Mouse (Mus musculus): ENCODE data around the gene Pank3. TPM values are rescaled to one million over a fixed set of nuclear protein-coding genes. Genes with fewer than 3 reads are reported as not detected.
A peak's percentile ranks its signal among the peaks of the same experiment; 100 is the strongest.
"Not testable (repeated sequence)": the region's sequence is repeated elsewhere in the genome, so short reads cannot be mapped to it uniquely, and the experiment has no call there.

Pank3 gene
- polyA plus RNA-seq, 1 experiment from 2014 or later = 12.0 TPM

DNA sequence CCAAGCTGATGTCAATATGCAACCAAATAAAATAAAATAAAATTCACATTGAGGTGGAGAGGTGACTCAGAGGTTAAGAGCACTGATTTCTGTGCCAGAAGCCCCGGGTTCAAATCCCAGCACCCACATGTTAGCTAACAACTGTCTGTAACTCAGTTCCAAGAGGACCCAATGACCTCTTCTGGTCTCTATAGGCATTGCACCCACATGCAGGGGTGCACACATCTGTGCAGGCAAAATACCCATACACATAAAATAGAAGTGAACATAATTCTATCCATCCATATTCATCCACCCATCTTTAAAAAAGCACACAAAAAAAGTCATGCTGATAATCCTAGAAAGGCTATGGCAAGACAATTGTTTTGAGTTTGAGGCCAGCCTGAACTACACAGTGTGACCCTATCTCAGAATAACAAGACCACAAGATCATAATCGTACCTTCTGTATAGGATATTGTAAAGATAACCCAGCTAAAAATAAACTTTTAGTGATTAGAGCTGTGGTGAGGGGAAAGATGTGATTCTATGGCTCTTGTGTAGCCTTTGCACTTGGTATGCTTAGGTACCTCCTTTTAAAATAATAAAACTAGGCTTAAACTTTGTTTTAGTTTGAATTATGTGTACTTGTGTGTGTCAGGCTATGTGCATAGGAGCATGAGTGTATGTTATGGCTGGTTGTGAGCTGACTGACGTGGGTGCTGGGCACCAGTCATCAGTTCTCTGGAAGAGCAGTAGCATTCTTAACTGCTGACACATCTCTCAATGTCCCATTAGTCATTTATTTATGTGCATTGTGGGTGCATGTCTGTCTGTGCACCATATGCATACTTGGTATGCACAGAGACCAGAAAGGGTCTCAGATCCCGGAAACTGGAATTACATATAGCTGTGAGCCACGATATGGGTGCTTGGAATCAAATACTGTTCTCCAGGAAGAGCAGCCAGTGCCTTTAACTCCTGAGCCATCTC is 68.2 kb downstream of the Pank3 start:
- H3K4me2 ChIP-seq (replicated peaks; ENCODE audit: low read depth, low read length) = peak overlapping the region; percentile 66
- no peak overlapping the region for H3K27ac ChIP-seq (ENCODE audit: low read length)
- H3K36me3 ChIP-seq (ENCODE audit: insufficient read depth, low read length) = no peaks in the 10 kb centered on the region; the same call in 1 of the 2 replicates
- no peaks in the 10 kb centered on the region for H3K9me3 ChIP-seq (ENCODE audit: low read length)
- no peak overlapping the region for H3K9ac ChIP-seq (replicated peaks; ENCODE audit: low read length)
- no peaks in the 10 kb centered on the region for H3K27me3 ChIP-seq (ENCODE audit: insufficient read depth, low read length)
- H3K4me3 ChIP-seq (ENCODE audit: low read length) = peak overlapping the region; percentile 45; the same call in 1 of the 2 replicates
- WGBS = 82% methylated on average over 5 of the region's 5 CpGs
- ATAC-seq (ENCODE audit: low FRiP score, low TSS enrichment) = no peak
- peaks cover 15% of the 10 kb centered on the region for H3K4me1 ChIP-seq (ENCODE audit: insufficient read depth, low read length)

DNA sequence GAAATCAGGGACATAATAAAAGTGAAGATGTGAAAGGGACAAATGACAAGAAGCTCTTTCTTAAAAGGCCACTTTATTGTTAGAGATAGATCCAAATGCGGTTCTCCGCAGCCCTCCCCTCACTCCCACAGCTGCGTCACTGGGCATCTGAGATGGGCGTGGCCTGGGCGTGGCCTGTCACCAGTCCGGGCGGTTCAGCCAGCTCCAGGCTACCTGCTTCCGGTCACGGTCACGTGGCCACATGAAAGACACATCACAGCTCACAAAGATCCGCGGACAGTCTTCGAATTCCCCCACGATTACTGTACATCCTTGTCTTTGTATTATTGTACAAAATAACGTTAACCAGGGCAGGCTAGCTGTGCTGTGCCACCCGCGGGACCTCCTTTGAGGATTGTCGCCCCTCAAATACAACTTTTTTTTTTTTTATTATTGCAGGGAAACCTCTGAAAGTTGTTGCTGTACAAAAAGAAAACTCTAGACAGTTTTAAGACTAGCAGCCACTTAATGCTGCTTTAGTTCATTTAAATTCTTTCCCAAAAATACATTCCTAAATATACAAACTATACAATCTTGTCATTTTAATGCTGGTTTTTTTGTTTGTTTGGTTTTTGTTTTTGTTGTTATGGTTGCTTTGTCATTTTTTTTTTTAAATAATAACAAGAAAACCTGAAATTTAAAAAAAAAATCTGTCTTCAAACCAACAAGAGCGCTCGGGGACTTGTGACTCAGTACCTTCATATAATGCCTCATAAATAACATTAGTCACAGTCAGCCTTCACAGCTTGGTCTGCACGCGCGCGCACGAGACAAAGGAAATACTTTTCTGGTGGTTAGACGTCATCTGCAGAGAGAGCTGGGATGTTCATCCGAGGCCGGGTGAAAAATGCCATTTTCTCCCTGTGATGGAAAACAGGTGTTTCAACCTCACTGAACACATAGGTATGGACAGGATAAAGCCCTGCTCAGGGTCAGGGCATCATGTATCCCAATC is 69.4 kb downstream of the Pank3 start:
- Histone ChIP-seq H3K4me2 (replicated peaks; ENCODE audit: low read depth, low read length) (peak overlapping the region; percentile 66), H3K4me1 (ENCODE audit: insufficient read depth, low read length) (peaks cover 6% of the 10 kb centered on the region), H3K36me3 (ENCODE audit: insufficient read depth, low read length) (peaks cover 5% of the 10 kb centered on the region; the same call in 1 of the 2 replicates), H3K27me3 (ENCODE audit: insufficient read depth, low read length) (no peaks in the 10 kb centered on the region), H3K27ac (ENCODE audit: low read length) (0 out of 2 replicates have a peak overlapping the region, but pooled peaks have one; percentile 25), H3K9me3 (ENCODE audit: low read length) (no peaks in the 10 kb centered on the region), H3K9ac (replicated peaks; ENCODE audit: low read length) (peak overlapping the region; percentile 68), H3K4me3 (ENCODE audit: low read length) (peak overlapping the region; percentile 45)
- ATAC-seq (ENCODE audit: low FRiP score, low TSS enrichment) = peak; percentile 88
- WGBS = 16% methylated on average over 28 of the region's 28 CpGs

DNA sequence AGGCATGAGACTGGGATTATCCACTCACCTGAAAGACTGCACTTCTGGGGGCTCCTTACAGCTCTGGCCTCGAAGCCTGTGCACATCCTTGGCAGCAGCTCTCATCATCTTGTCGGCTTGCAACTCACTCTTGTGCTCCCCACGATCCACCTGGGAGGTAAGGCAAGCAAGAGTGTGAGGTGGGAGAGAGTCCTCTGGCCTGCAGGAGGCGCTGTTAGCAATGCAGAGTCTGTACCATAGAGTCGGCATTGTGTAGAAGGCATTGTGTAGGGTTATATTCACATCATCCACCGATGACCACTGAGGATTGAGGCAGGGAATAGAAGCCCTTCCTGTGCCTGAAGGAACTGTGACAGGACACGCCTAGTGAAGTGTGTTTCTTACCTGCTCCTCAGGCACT is 71.0 kb downstream of the Pank3 start:
- no peak overlapping the region for H3K27ac ChIP-seq (ENCODE audit: low read length)
- H3K9me3 ChIP-seq (ENCODE audit: low read length) = no peaks in the 10 kb centered on the region
- H3K4me2 ChIP-seq (replicated peaks; ENCODE audit: low read depth, low read length) = no peak overlapping the region
- ATAC-seq (ENCODE audit: low FRiP score, low TSS enrichment) = no peak
- H3K4me1 ChIP-seq (ENCODE audit: insufficient read depth, low read length) = peaks cover 5% of the 10 kb centered on the region; the same call in 1 of the 2 replicates
- peaks cover 6% of the 10 kb centered on the region; the same call in 1 of the 2 replicates for H3K36me3 ChIP-seq (ENCODE audit: insufficient read depth, low read length)
- 83% methylated on average over 7 of the region's 7 CpGs for WGBS
- H3K9ac ChIP-seq (replicated peaks; ENCODE audit: low read length) = no peak overlapping the region
- H3K27me3 ChIP-seq (ENCODE audit: insufficient read depth, low read length) = no peaks in the 10 kb centered on the region
- H3K4me3 ChIP-seq (ENCODE audit: low read length) = no peak overlapping the region

DNA sequence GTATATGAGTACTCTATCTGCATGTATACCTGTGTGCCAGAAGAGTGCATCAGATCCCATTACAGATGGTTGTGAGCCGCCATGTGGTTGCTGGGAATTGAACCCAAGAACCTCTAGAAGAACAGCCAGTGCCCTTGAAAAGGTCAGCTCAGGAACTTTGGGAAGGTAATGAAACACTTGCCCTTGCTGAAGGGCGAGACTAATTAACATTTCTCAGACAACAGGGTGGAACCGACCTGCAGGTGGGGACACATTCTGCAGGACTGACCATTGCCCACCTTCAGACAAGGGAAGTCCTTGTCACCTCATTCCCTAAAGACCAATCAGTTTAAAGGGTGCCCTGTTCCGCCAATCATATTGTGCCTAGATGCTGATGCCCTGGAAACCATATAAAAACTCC is 71.5 kb downstream of the Pank3 start:
- not testable (repeated sequence) for H3K36me3 ChIP-seq (ENCODE audit: insufficient read depth, low read length); H3K4me1 ChIP-seq (ENCODE audit: insufficient read depth, low read length); H3K27me3 ChIP-seq (ENCODE audit: insufficient read depth, low read length); H3K9ac ChIP-seq (replicated peaks; ENCODE audit: low read length); H3K4me2 ChIP-seq (replicated peaks; ENCODE audit: low read depth, low read length); H3K9me3 ChIP-seq (ENCODE audit: low read length); ATAC-seq (ENCODE audit: low FRiP score, low TSS enrichment); H3K4me3 ChIP-seq (ENCODE audit: low read length); H3K27ac ChIP-seq (ENCODE audit: low read length)
- 91% methylated on average over 4 of the region's 4 CpGs for WGBS

MicroRNA genes within 50 kb of the gene (microRNA counts, 519-probe panel; counts per million panel counts)
- microRNA mmu-miR-103 = 4,449 counts per million, percentile 93 among the panel's probes with 10 or more counts

Small RNAs within 50 kb of the gene (microRNA-seq; reads per million reads assigned to microRNA genes)
- gene Mir103-1 = 5.7 reads per million, percentile 23 among the genes with 10 or more reads in this experiment

Other genes with a start within 250 kb of the Pank3 start
- gene Fbll1, start 29.4 kb downstream of the Pank3 start, polyA plus RNA-seq (2015; fragmentation: Nextera tagmentation; extraction: Ambion mirVana) = not detected in 2 replicates
- gene Rars, start 65.0 kb downstream of the Pank3 start, polyA plus RNA-seq (2015; fragmentation: Nextera tagmentation; extraction: Ambion mirVana) = 96.5 and 97.2 TPM in 2 replicates
- 5.9 and 8.3 TPM in 2 replicates for gene Wwc1, start 211.0 kb downstream of the Pank3 start, polyA plus RNA-seq (2015; fragmentation: Nextera tagmentation; extraction: Ambion mirVana)